Mouse (Mus musculus) ovary, postnatal 10 days (tissue): Measurements from ENCODE around the gene Dennd1a.

Experiments used
- DNase-seq: peaks from one replicate; pipeline ENCODE4 v3.0.0; 2022; ENCODE audit warnings: low spot score

Gene Dennd1a

GRCm38 (mm10) chr2:38111655-38112351 lies 175.4 kb downstream of the Dennd1a start:
- no peak for DNase-seq

DNA sequence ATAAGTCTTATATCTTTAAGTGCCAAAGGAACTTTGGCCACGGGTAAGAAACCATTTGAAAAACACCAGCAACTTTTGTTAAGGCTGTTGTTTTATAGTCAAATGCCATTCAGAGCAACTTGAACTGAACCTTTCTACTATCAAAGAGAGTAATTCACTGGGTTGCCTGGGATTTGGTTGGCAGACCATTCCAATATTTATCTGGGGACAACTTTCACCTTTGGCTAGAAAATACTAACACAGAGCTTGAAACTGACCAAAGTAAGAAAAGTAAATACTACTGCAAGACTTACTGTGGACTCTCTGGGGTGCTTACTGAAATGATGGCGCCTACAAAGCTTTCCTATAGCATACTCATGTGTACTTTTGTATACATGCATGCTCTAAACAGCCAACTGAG lies 178.6 kb downstream of the Dennd1a start:
- no peak for DNase-seq

DNA sequence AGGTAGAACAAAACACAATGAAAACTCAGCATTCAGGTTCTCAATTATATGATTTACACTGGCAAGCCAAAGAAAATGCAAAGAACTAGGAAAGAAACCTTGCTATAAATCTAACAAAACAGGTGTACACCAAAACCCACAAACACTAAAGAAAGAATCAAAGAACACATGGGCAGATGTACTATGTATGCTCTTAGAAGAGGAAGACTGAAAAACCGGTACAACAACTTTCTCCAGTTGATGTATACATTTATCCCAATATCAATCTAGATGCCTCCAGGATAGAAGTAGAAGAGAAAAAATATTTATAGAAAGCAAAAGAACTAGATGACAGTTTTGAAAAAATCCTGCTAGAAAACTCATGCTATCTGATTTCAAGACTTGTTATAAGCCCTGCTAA lies 184.5 kb downstream of the Dennd1a start:
- DNase-seq, result no peak

- no peak for DNase-seq
Observed at GRCm38 (mm10) chr2:38100289-38100688, 186.9 kb downstream of the Dennd1a start.

DNA sequence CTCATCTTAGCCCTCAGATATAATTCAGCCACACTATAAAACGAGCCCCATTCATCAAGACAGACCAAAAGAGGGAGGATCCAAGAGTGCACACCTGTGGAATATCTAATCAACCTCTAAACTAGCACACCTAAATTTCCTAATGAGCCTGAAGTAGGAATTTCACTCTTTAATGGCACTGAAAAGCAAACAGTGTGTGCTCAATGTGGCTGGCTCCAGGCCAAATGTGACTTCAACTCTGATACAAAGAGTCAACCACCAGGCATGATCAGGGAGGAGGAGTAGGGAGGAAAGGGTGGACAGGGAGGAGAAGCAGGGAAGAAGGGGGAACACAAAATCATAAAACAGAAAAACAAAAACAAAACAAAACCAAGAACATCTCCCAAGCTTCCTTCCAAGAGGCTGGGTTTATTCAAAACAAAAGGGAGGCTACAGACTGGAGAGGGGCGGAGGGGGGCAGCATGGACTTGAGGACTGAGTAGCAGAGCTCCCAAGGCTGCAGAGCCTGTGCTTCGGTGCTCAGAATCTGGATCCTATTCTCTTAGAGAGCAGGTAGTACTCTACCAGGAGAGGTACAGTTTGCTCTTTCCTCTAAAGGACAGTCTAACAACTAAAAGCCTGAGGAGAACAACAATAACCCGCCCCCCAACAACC lies 187.9 kb downstream of the Dennd1a start:
- DNase-seq, result no peak

DNA sequence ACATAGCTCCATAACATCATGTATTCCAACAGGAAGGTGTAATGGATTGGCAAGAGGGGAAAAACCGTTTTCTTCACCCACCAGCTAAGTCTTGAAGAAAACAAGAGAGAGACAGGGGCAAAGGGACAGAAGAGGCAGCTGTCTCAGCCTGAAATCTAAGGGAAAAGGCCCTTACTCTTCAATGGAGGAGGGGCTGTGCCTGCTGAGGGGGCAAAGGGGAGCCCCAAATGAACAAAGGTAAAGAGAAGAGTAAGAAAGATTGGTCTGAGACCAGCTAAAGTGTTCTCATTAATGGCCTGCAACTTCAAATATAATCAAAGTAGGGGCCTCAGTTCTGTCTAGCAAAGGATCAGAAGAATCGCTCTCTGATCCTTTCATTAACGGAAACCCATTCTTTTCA lies 189.7 kb downstream of the Dennd1a start:
- no peak for DNase-seq

DNA sequence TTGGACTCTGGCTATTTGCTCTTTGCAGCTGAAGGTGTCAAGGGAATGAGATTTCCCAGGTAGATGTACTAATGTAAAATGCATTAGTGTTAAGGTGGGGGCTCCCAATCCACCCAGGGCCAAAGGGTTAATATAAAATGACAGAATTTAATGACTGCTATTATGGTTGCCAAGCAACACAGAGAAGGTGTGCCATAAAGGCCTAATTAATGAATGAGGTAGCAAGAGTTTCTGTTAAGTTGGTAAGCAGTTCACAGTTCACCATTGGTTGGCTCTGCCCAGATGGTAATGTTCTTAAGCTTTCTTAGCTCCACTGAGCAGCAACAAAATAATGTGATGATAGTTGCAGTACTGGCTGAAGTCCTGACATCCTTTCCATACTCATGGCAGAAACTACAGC lies 190.9 kb downstream of the Dennd1a start:
- DNase-seq, result no peak

DNA sequence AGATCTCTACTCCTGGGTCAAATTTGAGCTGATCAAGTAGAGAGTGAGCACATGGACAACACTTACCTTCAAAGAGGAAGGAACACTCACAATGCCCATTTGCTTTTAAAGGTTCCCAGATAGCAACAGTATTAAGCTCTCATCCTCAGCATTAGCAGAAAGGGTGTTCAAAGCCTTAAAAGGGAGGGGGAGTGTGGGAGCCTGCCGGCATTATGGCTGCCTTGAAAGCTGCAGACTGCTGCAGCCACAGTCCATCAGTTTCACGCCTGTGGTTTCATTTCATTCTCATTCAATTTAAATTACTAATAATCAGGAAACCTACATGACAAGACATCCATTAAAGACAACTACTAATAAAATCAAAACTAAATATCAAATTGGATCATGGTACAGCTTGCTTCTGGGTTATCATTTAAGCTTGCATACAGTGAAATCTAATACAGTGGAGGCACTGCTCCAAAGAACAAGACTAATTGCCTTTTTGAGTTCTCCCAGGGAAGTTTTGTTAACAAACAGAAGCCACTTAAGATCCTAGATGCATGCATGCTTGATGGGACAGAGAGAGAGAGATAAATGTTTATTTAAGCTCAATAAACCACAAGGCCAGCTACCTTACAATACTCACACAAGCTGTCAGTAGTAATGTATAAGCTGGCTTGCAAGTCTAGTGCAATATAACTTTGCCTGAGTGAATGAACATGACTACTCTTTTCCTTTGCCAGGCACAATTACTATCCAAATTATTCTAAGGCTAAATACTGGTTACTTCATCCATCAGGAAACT lies 192.6 kb downstream of the Dennd1a start:
- DNase-seq, result no peak

GRCm38 (mm10) chr2:38093968-38094367 lies 193.2 kb downstream of the Dennd1a start:
- no peak for DNase-seq

DNA sequence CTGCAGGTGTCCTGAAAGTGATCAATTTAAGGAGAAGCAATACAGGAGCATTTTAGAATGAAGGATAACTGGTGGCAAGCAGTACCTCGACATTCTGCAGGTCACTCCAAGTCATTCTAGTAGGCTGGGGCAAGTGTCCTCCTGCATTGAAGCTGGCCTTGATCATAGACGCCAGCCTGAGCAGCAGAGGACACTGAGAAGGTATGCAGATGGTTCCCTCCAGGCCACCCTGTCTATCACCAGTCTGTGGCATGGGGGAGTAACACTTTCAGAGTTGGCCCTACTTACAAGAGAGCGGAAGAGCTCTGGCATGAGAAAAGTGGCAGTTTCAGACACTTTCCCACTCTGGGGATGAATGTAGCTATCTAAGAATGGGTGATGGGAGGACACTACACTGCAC lies 193.9 kb downstream of the Dennd1a start:
- no peak for DNase-seq

GRCm38 (mm10) chr2:38088346-38088745 lies 198.8 kb downstream of the Dennd1a start:
- no peak for DNase-seq

DNA sequence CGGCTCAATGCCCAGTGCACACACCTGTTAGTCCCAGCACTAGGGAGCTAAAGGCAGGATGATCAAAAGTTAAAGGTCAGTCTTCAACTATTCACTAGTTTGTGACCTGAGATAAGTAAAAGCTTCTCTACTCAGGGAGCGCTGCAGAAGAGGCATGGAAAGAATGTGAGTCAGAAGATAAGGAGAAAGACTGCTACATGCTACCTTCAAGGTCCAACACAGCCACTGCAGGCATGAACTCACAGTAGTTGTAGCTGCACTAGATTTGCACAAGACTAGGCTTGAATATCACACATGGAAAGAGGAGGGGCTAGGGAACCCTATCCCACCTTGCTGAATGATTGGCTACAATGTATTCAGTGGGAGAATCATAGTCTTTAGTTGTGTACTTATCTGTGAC lies 202.1 kb downstream of the Dennd1a start:
- no peak for DNase-seq

DNA sequence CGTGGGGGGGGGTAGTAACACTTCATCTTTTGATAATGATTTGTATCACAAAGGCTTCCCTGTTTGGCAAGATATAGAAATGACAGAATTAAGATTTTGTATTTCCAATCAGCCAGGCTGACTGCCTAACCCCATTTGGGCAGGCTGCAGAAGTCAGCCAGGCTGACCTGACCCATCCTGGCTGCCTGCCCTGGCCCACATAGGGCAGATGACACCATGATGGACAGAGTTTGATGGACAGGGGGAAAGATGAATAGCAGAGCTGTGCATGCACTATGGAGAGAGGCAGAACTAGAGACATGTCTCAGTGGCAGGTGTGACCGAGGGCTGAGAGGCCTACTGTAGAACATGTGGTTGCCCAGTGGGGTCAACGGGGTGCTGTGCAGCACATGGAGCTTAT lies 203.9 kb downstream of the Dennd1a start:
- DNase-seq, result no peak

DNA sequence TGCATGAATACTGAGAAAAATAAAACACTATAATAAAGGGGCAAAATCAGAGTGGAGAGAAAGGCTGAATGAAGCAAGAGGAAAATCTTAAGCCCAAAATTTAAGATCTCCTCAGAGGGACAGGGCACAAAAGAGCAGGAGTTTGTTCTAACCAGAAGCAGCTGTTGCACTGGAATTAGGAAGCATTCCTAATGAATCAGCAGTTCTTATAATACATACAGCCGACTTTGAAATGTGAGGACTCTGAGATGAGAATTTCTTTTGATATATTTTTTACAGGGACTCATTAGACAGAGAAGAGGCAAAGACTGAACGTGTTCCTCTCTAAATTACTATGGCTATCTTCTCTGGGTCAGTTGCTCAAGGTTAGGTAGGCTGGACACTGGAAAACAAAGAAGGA lies 212.7 kb downstream of the Dennd1a start:
- no peak for DNase-seq

DNA sequence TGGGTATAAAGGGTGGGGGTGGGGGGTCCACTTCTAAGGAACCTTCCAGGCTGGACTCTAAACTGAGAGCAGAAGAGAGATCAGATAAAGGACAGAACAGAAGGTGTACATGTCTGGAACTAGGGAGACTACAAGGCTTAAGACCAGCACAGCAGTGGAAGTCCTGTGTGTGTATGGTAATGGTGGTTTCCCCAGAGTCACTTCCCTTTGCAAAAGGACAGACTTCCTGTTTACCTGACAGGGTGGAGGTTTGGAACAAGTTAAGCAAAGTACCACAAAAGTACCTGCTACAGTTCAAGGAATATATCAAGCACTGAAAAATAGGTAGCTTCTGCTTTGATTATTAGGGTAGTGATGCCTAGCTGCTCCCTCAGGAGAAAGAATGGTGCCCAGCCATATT lies 215.1 kb downstream of the Dennd1a start:
- no peak for DNase-seq

- no peak for DNase-seq
Observed at GRCm38 (mm10) chr2:38068171-38068572, 219.0 kb downstream of the Dennd1a start.

GRCm38 (mm10) chr2:38065914-38066313 lies 221.3 kb downstream of the Dennd1a start:
- no peak for DNase-seq

GRCm38 (mm10) chr2:38064266-38064665 lies 222.9 kb downstream of the Dennd1a start:
- DNase-seq, result no peak

DNA sequence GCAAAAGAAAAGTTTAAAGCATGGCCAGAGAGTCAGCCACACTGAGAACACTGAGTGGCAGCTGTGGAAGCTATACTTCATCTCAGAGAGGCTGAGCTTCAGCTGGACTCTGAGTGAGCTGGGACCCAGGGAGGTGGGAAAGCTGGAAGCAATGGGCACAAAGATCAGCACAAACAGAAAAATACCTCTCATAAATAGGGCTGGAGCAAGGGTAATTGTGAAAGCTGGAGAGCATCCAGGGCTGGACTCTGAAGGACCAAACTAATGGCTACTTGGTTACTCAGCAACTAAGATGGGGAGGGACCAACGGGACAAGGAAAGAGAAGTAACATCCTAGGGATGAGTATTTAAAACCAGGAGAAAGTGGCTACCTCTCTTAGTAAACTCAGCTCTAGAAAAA lies 225.0 kb downstream of the Dennd1a start:
- no peak for DNase-seq

DNA sequence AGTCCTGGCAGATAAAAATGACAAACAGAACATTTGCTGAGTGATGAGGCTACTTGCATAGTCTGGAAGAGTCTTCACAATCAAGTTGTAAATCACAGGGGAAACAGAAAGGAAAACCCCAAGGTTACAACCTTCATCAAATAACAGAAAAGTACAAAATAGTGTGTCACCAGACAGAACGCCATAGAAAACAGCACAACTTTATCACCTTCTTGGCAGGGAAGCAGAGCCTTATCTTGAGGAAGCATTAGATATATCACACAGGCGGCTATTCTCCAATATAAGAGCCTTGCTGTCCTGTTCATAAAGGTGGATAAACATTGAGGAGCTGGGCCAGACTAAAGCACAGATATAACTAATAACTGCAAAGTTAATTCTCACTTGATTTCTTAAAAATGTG lies 225.7 kb downstream of the Dennd1a start:
- no peak for DNase-seq

DNA sequence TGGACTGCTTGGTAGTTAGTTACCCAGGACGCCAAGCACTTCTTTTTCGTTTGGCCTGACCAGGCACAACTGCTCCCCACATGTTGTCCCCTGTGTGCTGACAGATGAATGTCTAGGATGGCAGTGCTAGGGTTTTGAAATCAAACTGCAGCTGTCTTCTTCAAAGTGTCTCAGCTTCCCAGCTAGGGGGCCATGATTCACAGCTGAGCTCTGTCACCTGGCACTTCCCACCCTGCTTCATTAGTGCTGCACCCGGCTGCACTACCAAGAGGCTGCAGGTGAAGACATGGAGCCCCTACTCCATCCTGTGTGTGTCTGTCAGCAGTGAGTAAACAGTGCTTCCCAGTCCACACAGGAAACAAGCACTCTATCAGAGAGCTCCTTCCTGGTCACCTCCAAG lies 234.8 kb downstream of the Dennd1a start:
- DNase-seq, result no peak

- DNase-seq, result no peak
Observed at GRCm38 (mm10) chr2:38051485-38052085, 235.6 kb downstream of the Dennd1a start.

- DNase-seq, result no peak
Observed at GRCm38 (mm10) chr2:38048996-38049395, 238.2 kb downstream of the Dennd1a start.
